Mouse (Mus musculus): Measurements from ENCODE around the gene Disc1.

- no peak for TF ChIP-seq CTCF (IDR thresholded peaks at IDR 0.05; ENCODE audit: control insufficient read depth, insufficient read depth, low read length)
- TF ChIP-seq POLR2A (IDR thresholded peaks at IDR 0.05; ENCODE audit: borderline replicate concordance, control insufficient read depth, low read depth, low read length): no peak
These were observed 85.7 kb downstream of the Disc1 start for GRCm38 (mm10) chr8:125139689-125140150.
